Mouse (Mus musculus): Measurements from ENCODE around the gene Tent4b.

DNA sequence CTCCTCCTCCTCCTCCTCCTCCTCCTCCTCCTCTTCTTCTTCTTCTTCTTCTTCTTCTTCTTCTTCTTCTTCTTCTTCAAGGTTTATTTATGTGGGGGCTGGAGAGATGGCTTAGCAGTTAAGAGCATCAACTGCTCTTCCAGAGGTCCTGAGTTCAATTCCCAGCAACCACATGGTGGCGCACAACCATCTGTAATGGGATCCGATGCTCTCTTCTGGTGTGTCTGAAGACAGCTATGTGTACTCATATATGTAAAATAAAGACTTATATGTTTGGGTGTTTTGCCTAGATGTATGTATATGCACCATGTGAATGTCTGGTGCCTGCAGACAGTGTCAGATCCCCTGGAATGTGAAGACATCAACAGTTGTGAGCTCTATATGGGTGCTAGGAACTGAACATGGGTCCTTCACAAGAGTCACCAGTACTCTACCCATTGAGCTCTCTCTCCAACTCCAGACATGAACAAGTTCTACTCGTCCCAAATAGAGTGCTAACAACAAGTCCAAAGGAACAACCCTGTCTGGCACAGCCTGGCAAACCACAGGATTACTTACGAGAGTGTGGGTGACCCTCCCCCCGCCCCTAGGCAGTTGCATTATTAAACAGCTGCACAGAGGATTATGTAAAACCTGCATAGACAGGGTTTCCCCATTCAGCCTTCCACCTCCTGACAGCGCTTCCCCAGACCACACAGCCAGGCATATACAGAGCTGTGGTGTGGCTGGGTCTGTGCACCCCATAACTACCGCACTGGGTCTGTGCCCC, 70.3 kb downstream of the Tent4b start:
- no peak for TF ChIP-seq HCFC1 (IDR thresholded peaks at IDR 0.05; ENCODE audit: borderline replicate concordance, insufficient read depth, low read length)
- no peak for TF ChIP-seq MAFK (IDR thresholded peaks at IDR 0.05; ENCODE audit: insufficient read depth, low read depth, low read length)

Data from ES-E14 (cell line).